24 mouse cellular contexts compared by ENCODE assay signal in genomic region chr7:25406468-25406867, GRCm38 (mm10). TPM values are rescaled to one million over a fixed set of nuclear protein-coding genes. Genes with fewer than 3 reads are reported as not detected.
"Had no signal": no experiment of that assay in that cellular context is flagged by ENCODE, and none has a peak within 500 bp of the region (broad histone marks: within the 10 kb centered on the region; RNA-seq: fewer than 3 reads in every experiment).

No protein-coding gene starts in this region.

- ATAC-seq: midbrain, embryonic 13.5 days; midbrain, embryonic 15.5 days had no signal

- DNase-seq: lung, embryonic 14.5 days; lung, postnatal 10 days; retina, postnatal 1 day; right cerebral cortex, adult 18-20 months; right cerebral cortex, postnatal 25 days; thymus, adult 2 months; thymus, postnatal 25 days; thymus, postnatal 4 days had no signal

- H3K27me3 ChIP-seq: midbrain, embryonic 13.5 days; midbrain, embryonic 15.5 days; neural tube, embryonic 13.5 days; neural tube, embryonic 15.5 days; stomach, embryonic 15.5 days had no signal

- H3K4me3 ChIP-seq: megakaryocyte, embryonic 14.5 days; midbrain, embryonic 13.5 days; midbrain, embryonic 15.5 days; neural tube, embryonic 13.5 days; neural tube, embryonic 15.5 days; stomach, embryonic 15.5 days had no signal

- H3K4me2 ChIP-seq: lung, embryonic 14.5 days; midbrain, embryonic 11.5 days; midbrain, embryonic 13.5 days; midbrain, embryonic 15.5 days; neural tube, embryonic 13.5 days; neural tube, embryonic 15.5 days; stomach, embryonic 15.5 days had no signal

- H3K36me3 ChIP-seq: midbrain, embryonic 13.5 days; midbrain, embryonic 15.5 days; neural tube, embryonic 13.5 days; neural tube, embryonic 15.5 days; stomach, embryonic 15.5 days had no signal

RNA-seq across cellular contexts. Expression of gene Cxcl17, which starts 6.2 kb away (rescaled TPM):
- total RNA-seq: midbrain, postnatal 0 days; monocyte, adult 5-6 weeks had no signal
- polyA plus RNA-seq: liver, embryonic 14.5 days; lung, embryonic 14.5 days; lung, embryonic 16.5 days; neural tube, embryonic 11.5 days; spleen, adult 2 months; testis, adult 2 months had no signal

RNA-seq across cellular contexts. Expression of gene Cnfn, which starts 36.9 kb away (rescaled TPM):
- total RNA-seq: midbrain, postnatal 0 days; monocyte, adult 5-6 weeks had no signal
- polyA plus RNA-seq: liver, embryonic 14.5 days; liver, embryonic 16.5 days; lung, embryonic 14.5 days; midbrain, embryonic 11.5 days; midbrain, embryonic 15.5 days; midbrain, postnatal 0 days; neural tube, embryonic 11.5 days; neural tube, embryonic 13.5 days; spleen, adult 2 months; urinary bladder, adult 2 months had no signal
